Mouse (Mus musculus): ENCODE results near the gene Snhg11. TPM values are rescaled to one million over a fixed set of nuclear protein-coding genes. Genes with fewer than 3 reads are reported as not detected.

Gene Snhg11
- total RNA-seq, 2 experiments from 2014 or later, result not detected

DNA sequence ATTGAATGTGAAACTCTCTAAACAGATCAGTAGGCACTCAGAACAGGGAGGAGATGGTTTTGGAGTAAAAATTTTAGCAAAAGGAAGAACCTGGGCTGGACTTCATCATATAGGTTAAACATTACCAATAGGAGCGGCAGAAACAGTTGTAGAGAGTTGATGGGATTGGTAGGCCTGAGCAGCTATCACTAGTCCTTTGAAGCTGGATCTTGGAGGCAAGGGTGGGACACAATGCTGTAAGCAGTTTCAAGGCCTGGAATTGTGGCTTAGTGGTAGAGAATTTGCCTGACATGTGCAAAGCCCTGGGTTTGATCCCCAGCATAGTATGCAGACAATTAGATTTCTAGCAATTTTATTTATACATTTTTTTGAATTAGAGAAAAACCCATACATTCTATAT lies 43.2 kb downstream of the Snhg11 start:
- no peak for ATAC-seq (replicated peaks; ENCODE audit: low FRiP score, poor library complexity, severe bottlenecking)

Other genes starting within 250 kb of the Snhg11 start
- 2.1 and 3.8 TPM in 2 replicates for gene Tgm2, start 229.2 kb upstream of the Snhg11 start, total RNA-seq (2015; ENCODE audit: low replicate concordance)
- gene Tgm2, start 229.2 kb upstream of the Snhg11 start, total RNA-seq (2017; ENCODE audit: low replicate concordance), result 6.6 and 9.6 TPM in 2 replicates
- gene D630003M21Rik, start 146.4 kb upstream of the Snhg11 start, total RNA-seq (2015; ENCODE audit: low replicate concordance), result not detected in 2 replicates
- gene D630003M21Rik, start 146.4 kb upstream of the Snhg11 start, total RNA-seq (2017; ENCODE audit: low replicate concordance), result not detected in 2 replicates
- gene Bpi, start 117.5 kb upstream of the Snhg11 start, total RNA-seq (2015; ENCODE audit: low replicate concordance), result not detected in 2 replicates
- gene Bpi, start 117.5 kb upstream of the Snhg11 start, total RNA-seq (2017; ENCODE audit: low replicate concordance), result not detected in 2 replicates
- gene Lbp, start 69.1 kb upstream of the Snhg11 start, total RNA-seq (2015; ENCODE audit: low replicate concordance), result 28.4 and 32.3 TPM in 2 replicates
- gene Lbp, start 69.1 kb upstream of the Snhg11 start, total RNA-seq (2017; ENCODE audit: low replicate concordance), result 10.5 and 23.2 TPM in 2 replicates
- gene Ralgapb, start 34.2 kb downstream of the Snhg11 start, total RNA-seq (2015; ENCODE audit: low replicate concordance), result 6.5 and 18.8 TPM in 2 replicates
- gene Ralgapb, start 34.2 kb downstream of the Snhg11 start, total RNA-seq (2017; ENCODE audit: low replicate concordance), result 15.3 and 17.2 TPM in 2 replicates
- not detected in 2 replicates for gene Adig, start 127.0 kb downstream of the Snhg11 start, total RNA-seq (2015; ENCODE audit: low replicate concordance)
- not detected in 2 replicates for gene Adig, start 127.0 kb downstream of the Snhg11 start, total RNA-seq (2017; ENCODE audit: low replicate concordance)
- not detected in 2 replicates for gene Arhgap40, start 137.2 kb downstream of the Snhg11 start, total RNA-seq (2015; ENCODE audit: low replicate concordance)
- not detected in 2 replicates for gene Arhgap40, start 137.2 kb downstream of the Snhg11 start, total RNA-seq (2017; ENCODE audit: low replicate concordance)
- gene Slc32a1, start 235.1 kb downstream of the Snhg11 start, total RNA-seq (2015; ENCODE audit: low replicate concordance), result not detected in 2 replicates
- not detected in 2 replicates for gene Slc32a1, start 235.1 kb downstream of the Snhg11 start, total RNA-seq (2017; ENCODE audit: low replicate concordance)
- gene Actr5, start 249.2 kb downstream of the Snhg11 start, total RNA-seq (2015; ENCODE audit: low replicate concordance), result 3.1 and 6.5 TPM in 2 replicates
- gene Actr5, start 249.2 kb downstream of the Snhg11 start, total RNA-seq (2017; ENCODE audit: low replicate concordance), result 4.0 and 7.4 TPM in 2 replicates